ENCODE assay signal across 9 mouse cellular contexts in genomic region chr11:116071510-116071909, GRCm38 (mm10). TPM values are rescaled to one million over a fixed set of nuclear protein-coding genes. Genes with fewer than 3 reads are reported as not detected.
DNase-seq lines count a peak whose midpoint lies in the region; ATAC-seq lines count a peak whose summit lies in the region.
"Had no signal": no experiment of that assay in that cellular context is flagged by ENCODE, and none has a peak within 500 bp of the region (broad histone marks: within the 10 kb centered on the region; RNA-seq: fewer than 3 reads in every experiment).

No protein-coding gene starts in this region.

- H3K4me2 ChIP-seq in embryonic facial prominence, embryonic 11.5 days (ENCODE audit: low read depth, low read length): no peak overlapping the region

- H3K4me1 ChIP-seq in embryonic facial prominence, embryonic 11.5 days (ENCODE audit: control insufficient read depth, insufficient read depth, low read length): no peaks in the 10 kb centered on the region
- H3K4me1 ChIP-seq in embryonic facial prominence, embryonic 10.5 days: peaks cover 23% of the 10 kb centered on the region

- H3K4me3 ChIP-seq in embryonic facial prominence, embryonic 11.5 days (ENCODE audit: low read depth, low read length): no peak overlapping the region
- H3K4me3 ChIP-seq in embryonic facial prominence, embryonic 10.5 days: no peak overlapping the region

- 60% methylated on average over 5 of the region's 5 CpGs for WGBS in embryonic facial prominence, embryonic 11.5 days
- 64% methylated on average over 5 of the region's 5 CpGs for WGBS in embryonic facial prominence, embryonic 10.5 days

- H3K36me3 ChIP-seq in embryonic facial prominence, embryonic 11.5 days (replicated peaks; ENCODE audit: control insufficient read depth, insufficient read depth, low read depth, low read length): no peaks in the 10 kb centered on the region
- no peaks in the 10 kb centered on the region for H3K36me3 ChIP-seq in embryonic facial prominence, embryonic 10.5 days (replicated peaks)

- no peaks in the 10 kb centered on the region for H3K27me3 ChIP-seq in embryonic facial prominence, embryonic 11.5 days (ENCODE audit: control insufficient read depth, insufficient read depth, low read length)
- H3K27me3 ChIP-seq in embryonic facial prominence, embryonic 10.5 days (replicated peaks; ENCODE audit: low read depth, poor library complexity, severe bottlenecking): no peaks in the 10 kb centered on the region

- H3K27ac ChIP-seq in embryonic facial prominence, embryonic 11.5 days (replicated peaks; ENCODE audit: low read depth, low read length): no peak overlapping the region
- H3K27ac ChIP-seq in embryonic facial prominence, embryonic 10.5 days (replicated peaks): no peak overlapping the region

- no peak for ATAC-seq in embryonic facial prominence, embryonic 11.5 days (replicated peaks; ENCODE audit: insufficient number of reproducible peaks, low FRiP score, low TSS enrichment, low read depth)
- ATAC-seq in frontal cortex, adult (ENCODE audit: low TSS enrichment): no peak
- no peak for ATAC-seq in cerebellum, adult (ENCODE audit: insufficient number of reproducible peaks, low FRiP score, low TSS enrichment)
- ATAC-seq: forebrain, embryonic 16.5 days had no signal

- no peak overlapping the region for H3K9ac ChIP-seq in embryonic facial prominence, embryonic 11.5 days (replicated peaks; ENCODE audit: low read length)

- peak; percentile 14 for DNase-seq in embryonic facial prominence, embryonic 11.5 days (ENCODE audit: low spot score)
- no peak for DNase-seq in embryonic facial prominence, embryonic 10.5 days (ENCODE audit: low spot score)
- peak; percentile 94 for DNase-seq in 3T3-L1 (ENCODE audit: low read depth, low spot score)
- DNase-seq in R1 (ENCODE audit: low read depth, low spot score): peak; percentile 90
- DNase-seq in lung, postnatal 36 days: peak; percentile 56
- DNase-seq in adrenal gland, adult 18-20 months (ENCODE audit: low spot score in 2 of 2): no peak

- H3K9me3 ChIP-seq in embryonic facial prominence, embryonic 11.5 days (replicated peaks; ENCODE audit: control insufficient read depth, low read length): no peaks in the 10 kb centered on the region
- H3K9me3 ChIP-seq in embryonic facial prominence, embryonic 10.5 days: no peaks in the 10 kb centered on the region

RNA-seq across cellular contexts. Expression of gene Unc13d, which starts 6.3 kb away (rescaled TPM):
- polyA plus RNA-seq in embryonic facial prominence, embryonic 11.5 days (2014; fragmentation: Nextera tagmentation; extraction: Ambion mirVana): 0.71 and 1.2 TPM in 2 replicates
- polyA plus RNA-seq in embryonic facial prominence, embryonic 10.5 days (2016; fragmentation: Nextera tagmentation; extraction: Ambion mirVana): 2.9 TPM in 2 replicates
- 1 to 10 TPM; 1.0 to 1.3 TPM for total RNA-seq in adrenal gland, adult 18-20 months (2021)

RNA-seq across cellular contexts. Expression of gene Wbp2, which starts 15.3 kb away (rescaled TPM):
- polyA plus RNA-seq in embryonic facial prominence, embryonic 11.5 days (2014; fragmentation: Nextera tagmentation; extraction: Ambion mirVana): 47.0 and 49.6 TPM in 2 replicates
- 74.2 and 76.8 TPM in 2 replicates for polyA plus RNA-seq in embryonic facial prominence, embryonic 10.5 days (2016; fragmentation: Nextera tagmentation; extraction: Ambion mirVana)
- total RNA-seq in adrenal gland, adult 18-20 months (2021): 100 to 1,000 TPM; 163 to 187 TPM

RNA-seq across cellular contexts. Expression of gene Unk, which starts 41.4 kb away (rescaled TPM):
- 21.2 and 21.7 TPM in 2 replicates for polyA plus RNA-seq in embryonic facial prominence, embryonic 11.5 days (2014; fragmentation: Nextera tagmentation; extraction: Ambion mirVana)
- 49.4 and 50.9 TPM in 2 replicates for polyA plus RNA-seq in embryonic facial prominence, embryonic 10.5 days (2016; fragmentation: Nextera tagmentation; extraction: Ambion mirVana)
- total RNA-seq in adrenal gland, adult 18-20 months (2021): 10 to 100 TPM; 16.2 to 19.2 TPM

RNA-seq across cellular contexts. Expression of gene H3f3b, which starts 43.7 kb away (rescaled TPM):
- 2,457 and 2,634 TPM in 2 replicates for polyA plus RNA-seq in embryonic facial prominence, embryonic 11.5 days (2014; fragmentation: Nextera tagmentation; extraction: Ambion mirVana)
- 1,824 and 1,981 TPM in 2 replicates for polyA plus RNA-seq in embryonic facial prominence, embryonic 10.5 days (2016; fragmentation: Nextera tagmentation; extraction: Ambion mirVana)
- total RNA-seq in adrenal gland, adult 18-20 months (2021): 100 to 1,000 TPM; 248 to 269 TPM

RNA-seq across cellular contexts. Expression of gene Trim47, which starts 55.5 kb away (rescaled TPM):
- polyA plus RNA-seq in embryonic facial prominence, embryonic 11.5 days (2014; fragmentation: Nextera tagmentation; extraction: Ambion mirVana): 3.4 and 4.5 TPM in 2 replicates
- polyA plus RNA-seq in embryonic facial prominence, embryonic 10.5 days (2016; fragmentation: Nextera tagmentation; extraction: Ambion mirVana): 4.5 and 4.7 TPM in 2 replicates
- 10 to 100 TPM; 14.6 to 23.5 TPM for total RNA-seq in adrenal gland, adult 18-20 months (2021)

Comparison
In these comparisons a context has a peak if more than half of its experiments do, and no peak if none do; other contexts are left out.
1. DNase-seq: peak in embryonic facial prominence, embryonic 11.5 days (single experiment), 3T3-L1 (single experiment), R1 (single experiment) and lung, postnatal 36 days (single experiment); none in embryonic facial prominence, embryonic 10.5 days (single experiment) and adrenal gland, adult 18-20 months (0 of 2).